Mouse (Mus musculus): ENCODE results near the gene Nt5c2.

Nt5c2 gene

GRCm38 (mm10) chr19:46846459-46846858 is 168.5 kb downstream of the Nt5c2 start:
- no peak for DNase-seq (ENCODE audit: low spot score)

- DNase-seq (ENCODE audit: low spot score), result no peak
Observed at GRCm38 (mm10) chr19:46846056-46846455, 168.9 kb downstream of the Nt5c2 start.

GRCm38 (mm10) chr19:46843030-46843429 is 171.9 kb downstream of the Nt5c2 start:
- no peak for DNase-seq (ENCODE audit: low spot score)

GRCm38 (mm10) chr19:46841016-46841415 is 173.9 kb downstream of the Nt5c2 start:
- peak; percentile 35 for DNase-seq (ENCODE audit: low spot score)

- peak; percentile 37 for DNase-seq (ENCODE audit: low spot score)
Observed at GRCm38 (mm10) chr19:46837290-46838079, 177.5 kb downstream of the Nt5c2 start.

GRCm38 (mm10) chr19:46836085-46836484 is 178.9 kb downstream of the Nt5c2 start:
- no peak for DNase-seq (ENCODE audit: low spot score)

GRCm38 (mm10) chr19:46835339-46835738 is 179.6 kb downstream of the Nt5c2 start:
- DNase-seq (ENCODE audit: low spot score), result no peak

GRCm38 (mm10) chr19:46834301-46834700 is 180.7 kb downstream of the Nt5c2 start:
- DNase-seq (ENCODE audit: low spot score), result no peak
